Mouse (Mus musculus) layer of hippocampus, adult 9-10 months (tissue): ENCODE measurements around the gene Klhl10.

Experiments
- DNase-seq: peaks from one replicate; pipeline ENCODE4 v3.0.0; 2022; ENCODE audit warnings: low spot score

Gene Klhl10

DNA sequence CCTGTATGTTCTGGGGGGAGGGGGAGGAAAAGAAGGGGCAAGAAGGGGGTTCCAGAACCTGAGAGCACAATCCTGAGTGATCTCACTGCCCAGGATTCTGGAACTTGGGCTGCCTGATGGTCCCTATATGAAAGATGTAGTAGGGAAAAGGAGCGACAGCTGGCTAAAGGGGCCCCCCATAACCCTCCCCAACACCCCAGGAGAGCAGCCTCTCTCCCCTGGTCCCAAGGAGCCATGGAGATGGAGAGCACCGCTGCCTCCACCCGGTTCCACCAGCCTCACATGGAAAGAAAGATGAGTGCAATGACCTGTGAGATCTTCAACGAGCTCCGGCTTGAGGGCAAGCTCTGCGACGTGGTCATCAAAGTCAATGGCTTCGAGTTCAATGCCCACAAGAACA, at the start of gene Klhl10, which contains the start of gene Nt5c3b:
Gene Klhl10 (plus strand): TSS at position 121 of the 400 bp plus-strand sequence.
Gene Nt5c3b (minus strand): TSS at position 12 of the 400 bp plus-strand sequence.
- no peak for DNase-seq

DNA sequence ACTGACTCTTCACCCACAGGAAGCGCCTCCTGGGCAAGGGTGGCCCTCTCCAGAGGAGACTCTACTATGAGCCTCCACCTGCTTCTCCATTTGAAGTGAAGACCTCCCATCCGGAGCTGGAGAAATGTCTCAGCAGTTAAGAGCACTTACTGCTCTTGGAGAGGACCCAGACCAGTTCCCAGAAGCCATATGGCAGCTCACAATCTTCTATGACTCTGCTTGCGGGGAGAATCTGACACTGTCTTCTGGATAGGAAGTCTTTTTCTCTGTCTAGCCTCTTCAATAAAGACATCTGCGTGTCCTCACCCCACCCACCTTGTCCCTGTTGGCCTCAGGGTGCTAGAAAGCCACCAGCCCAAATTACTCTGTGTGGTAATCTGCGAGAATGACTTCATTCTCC, 48.8 kb upstream of the Klhl10 start:
- no peak for DNase-seq

DNA sequence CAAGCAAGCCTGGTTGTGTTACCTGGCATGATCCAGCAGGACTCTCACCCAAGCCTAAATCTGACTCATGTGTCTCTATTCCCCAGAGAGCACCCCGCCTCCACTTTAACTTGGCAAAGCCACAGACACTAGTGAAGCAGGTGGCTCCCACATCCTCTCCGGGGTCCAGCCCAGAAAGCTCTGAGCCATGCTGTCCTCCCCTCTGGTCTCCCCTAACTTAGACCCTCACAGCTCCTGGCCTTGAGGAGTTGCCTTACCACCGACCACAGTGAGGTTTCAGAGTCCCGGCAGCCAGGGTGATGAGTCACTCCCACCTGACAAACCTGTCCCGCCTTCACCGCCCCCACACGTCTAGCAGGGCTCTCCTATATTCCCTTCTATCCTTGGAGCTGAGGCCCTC, 48.0 kb upstream of the Klhl10 start:
- no peak for DNase-seq

GRCm38 (mm10) chr11:100394353-100395074, 47.2 kb upstream of the Klhl10 start:
- no peak for DNase-seq

DNA sequence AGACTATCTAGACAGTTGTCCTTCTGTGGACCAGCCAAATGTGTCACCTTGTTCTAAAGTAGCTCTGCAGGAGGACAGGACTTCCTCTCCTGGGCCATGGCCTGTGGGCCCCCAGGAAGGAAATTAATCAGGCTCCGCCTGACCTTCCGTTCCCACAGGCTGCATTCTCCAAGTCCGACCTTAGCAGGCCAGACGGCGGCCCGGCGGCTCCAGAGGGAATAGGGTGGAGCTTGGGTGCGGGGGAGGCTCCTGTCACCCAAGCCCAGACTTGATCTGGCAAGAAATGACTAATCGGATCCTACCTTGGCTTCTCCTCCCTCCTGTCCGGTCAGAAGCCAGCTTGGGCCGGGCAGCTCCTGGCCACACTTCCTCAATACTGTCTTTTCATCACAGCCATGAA, 46.5 kb upstream of the Klhl10 start:
- DNase-seq = no peak

DNA sequence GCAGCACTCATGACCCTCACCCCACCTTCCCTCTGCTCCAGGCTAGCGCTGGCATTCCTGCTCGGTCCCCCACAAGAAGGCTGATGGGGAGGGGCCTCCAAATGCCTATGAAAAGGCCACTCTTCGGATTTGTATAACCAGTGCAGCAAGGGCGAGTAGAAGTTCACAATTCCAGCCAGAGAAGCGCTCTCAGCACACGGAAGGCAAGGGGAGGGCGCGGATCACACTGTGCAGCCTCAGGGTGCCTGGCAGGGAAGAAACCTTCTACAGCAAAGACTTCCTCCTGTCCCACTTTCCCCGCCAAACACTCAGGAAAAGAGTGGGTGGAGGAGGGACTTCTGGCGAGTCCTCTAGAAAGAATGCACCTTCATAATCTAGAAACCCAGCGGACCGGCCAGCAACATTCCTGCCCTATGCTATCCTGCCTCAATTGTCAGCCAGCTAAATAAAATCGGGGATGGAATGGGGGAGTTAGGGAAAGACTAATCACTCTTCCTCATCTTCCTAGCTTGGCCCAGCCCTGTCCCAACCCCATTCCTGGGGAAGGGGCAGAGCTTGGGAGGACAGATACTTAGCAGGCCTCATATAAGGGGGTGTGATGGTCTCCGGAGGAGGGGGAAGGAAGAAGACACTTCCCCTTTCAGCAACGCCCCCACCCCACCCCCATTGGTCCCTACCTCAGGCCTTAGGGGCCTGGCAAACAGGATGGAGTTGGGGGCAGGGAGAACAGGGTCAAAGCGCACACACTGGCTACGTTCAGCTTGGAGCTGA, 45.7 kb upstream of the Klhl10 start:
- no peak for DNase-seq

DNA sequence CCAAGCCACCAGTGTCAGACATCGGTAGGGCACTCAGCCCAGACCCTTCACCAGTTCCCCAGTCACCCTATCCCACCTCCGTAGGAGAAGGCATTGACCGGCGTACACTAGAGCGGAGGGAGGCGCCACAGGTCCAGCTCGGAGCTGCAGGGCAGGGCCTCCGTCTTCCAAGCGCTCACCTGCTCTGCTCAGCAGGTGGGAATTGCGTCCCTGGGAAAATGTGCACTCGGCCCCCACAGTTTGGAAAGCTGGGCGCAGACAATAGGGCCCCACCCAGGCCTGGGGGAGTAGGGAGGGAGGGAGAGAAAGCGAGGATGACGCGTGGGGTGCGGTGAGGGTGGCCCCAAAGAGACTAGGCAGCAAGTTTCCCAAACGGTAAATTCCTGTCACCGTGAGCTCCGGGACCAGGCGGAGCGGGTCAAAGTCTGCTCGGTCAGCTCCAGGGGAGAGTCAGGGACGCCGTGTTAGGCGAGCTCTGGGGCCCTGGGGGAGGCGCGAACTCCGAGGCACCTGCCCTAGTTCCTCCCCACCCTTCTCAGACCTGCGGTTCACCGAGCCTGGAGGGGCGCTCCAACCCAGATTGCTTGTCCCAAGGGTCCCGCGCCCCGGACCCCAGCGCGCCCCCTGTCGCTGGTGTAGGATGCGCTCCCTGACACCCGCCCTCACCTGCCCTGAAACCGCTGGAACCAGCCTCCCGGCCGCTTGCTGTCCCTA, 44.7 kb upstream of the Klhl10 start:
- DNase-seq = no peak

DNA sequence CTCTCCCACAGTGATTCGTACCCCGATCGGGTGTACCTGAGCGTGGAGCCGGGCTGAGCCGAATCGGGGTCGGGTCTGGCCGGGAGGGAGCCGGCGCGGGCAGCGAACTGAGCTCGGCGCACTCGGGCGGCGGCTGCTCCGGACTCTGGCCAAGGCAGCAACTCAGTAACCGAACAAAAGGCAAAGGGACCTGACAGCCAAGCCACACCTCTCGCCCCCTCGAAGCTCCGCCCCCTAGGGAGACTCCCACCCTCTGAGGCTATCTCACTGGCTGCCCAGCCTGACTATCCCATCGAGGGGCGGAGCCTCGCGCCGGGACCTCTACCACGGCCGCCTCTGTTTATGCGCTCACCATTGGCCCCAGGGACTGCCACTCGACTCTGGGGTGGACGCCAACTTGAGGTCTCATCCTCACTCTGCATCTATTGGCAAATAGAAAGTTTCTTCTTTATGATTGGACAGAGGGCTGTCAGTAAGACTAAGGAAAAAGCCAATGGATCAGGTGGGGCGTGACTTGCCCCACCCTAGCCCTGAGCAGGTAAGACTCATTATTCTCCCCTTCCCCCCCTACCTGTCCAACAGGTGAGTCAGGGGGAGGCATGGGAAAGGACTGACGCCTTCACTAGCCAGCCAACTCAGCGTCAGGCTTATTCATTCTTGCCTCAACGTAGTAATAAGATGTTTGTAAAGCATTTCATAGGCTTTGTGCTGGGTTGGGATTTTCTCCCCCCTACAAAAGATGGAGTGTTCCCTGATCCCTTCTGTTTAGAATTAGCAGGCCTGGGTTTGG, 43.9 kb upstream of the Klhl10 start, which contains the start of gene Jup:
Gene Jup (minus strand): TSS at position 164 of the 790 bp plus-strand sequence.
- peak; percentile 99 for DNase-seq

- DNase-seq = no peak
Observed at GRCm38 (mm10) chr11:100398517-100398916, 43.2 kb upstream of the Klhl10 start.

- no peak for DNase-seq
Observed at GRCm38 (mm10) chr11:100399320-100399719, 42.4 kb upstream of the Klhl10 start.

DNA sequence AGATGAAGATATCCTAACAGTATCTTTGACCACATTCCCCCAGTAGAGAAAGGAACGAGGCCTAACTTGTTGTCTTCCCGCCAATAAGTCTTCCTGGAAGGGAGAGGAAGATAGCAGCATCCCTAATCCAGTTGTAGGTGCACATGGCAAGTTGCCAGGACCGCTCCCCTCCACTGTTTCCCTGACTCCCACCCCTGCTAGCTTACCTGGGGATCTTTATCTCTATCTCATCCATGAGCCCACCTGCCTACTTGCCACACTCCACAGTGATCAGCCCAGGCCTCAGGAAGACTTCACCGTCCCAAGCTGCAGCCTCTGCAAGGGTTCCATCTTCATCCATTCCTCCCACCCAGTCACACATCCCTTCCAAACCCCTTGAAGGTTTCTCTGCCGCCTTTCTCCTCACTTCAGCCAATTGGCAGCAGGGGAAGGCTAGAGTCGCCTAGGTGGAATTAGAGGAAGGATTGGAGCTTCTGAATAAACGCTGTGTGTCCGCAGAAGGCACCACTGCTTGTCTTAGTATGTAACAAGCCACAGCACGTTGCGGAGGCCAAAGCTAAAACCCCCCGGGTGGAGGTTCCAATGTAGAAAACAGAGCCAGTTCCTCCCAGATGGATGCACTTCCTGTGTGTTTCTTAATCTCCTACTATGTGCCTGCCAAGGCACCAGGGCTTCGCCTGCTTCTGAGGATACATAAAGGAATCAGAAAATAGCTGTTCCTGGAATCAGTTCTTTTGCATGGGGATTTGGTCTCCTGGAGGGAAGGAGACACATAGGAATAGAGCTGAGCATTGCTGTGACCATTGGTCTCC, 41.8 kb upstream of the Klhl10 start:
- DNase-seq = no peak

- no peak for DNase-seq
Observed at GRCm38 (mm10) chr11:100400842-100401241, 40.9 kb upstream of the Klhl10 start.

GRCm38 (mm10) chr11:100402240-100402639, 39.5 kb upstream of the Klhl10 start:
- DNase-seq = no peak

DNA sequence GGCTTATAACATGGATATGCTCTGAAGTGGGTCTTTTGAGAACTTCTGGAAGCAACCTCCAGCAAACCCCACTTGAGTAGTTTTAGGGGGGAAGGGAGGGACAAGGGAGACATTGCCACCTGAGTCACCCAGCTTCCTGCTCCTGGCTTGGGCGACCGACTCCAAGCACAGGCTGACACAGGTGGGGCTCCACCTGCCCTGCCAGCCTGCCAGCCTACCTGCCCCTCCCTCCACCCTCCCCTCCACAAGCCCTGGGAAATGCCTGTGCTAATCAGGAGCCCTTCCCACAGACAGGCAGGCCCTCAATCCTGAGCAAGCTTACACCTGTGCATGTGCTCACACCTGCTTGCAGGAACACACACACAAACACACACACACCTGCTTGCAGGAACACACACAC, 39.0 kb upstream of the Klhl10 start:
- DNase-seq = no peak

DNA sequence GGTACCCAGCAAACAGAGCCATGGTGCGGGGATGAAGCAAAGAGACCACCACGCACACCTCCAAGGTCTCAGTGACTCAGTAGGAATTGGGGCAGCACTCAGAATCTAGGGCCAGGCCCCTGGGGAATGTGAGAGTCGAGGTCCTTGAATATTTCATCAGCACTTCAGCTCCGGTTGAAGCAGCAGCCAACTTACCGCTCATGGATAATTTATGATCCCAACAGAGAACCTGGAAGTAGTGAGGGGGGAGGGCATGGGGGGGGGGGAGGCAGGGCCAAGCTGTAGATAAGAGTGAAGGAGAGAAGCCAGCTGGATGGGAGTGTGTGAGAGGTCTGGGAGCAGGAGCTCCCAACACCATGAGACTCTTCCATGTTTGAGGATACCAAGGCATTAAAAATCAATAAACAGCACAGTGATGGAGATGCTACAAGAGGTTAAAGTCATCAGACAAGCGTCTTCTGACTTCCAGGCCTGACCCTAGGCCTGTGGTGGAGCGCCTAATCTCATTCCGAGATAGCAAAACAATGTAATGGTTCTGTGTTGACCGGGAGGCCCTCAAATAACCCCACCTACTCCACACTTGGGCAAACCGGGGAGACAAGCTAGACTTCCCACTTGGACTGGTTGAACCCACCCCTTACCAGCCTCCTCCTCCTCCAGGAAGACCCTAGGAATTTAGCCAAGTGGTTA, 38.1 kb upstream of the Klhl10 start:
- no peak for DNase-seq

DNA sequence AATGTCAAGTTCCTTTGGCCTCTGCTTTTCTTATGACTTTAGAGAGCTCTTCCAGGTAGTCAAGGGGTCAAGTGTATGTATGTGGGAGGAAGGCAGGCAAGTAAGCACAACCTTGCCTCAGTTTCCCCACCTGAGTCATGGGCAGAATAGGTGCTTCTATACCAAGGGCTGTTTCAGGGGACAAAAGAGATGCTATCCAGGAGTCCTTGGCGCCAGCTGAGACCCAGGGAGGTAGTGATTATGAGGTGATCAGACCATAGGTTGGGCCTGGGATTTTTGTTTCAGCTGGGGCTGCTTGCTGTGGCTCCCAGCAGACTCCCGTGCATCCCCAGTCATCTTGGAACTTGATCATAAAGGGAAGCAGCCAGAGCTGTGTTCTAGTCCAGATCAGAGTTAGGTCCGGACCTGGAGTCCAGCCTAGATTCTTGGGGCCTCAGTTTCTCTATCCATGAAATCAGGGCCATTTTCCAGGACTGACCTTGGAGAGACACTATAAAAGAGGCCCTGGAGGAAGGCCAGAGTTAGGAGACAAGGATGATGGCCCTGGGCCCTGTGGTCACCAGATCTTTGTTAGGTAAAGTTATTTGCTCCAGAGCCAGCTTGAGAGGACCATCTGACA, 37.2 kb upstream of the Klhl10 start:
- no peak for DNase-seq

- DNase-seq = no peak
Observed at GRCm38 (mm10) chr11:100406273-100406672, 35.4 kb upstream of the Klhl10 start.

DNA sequence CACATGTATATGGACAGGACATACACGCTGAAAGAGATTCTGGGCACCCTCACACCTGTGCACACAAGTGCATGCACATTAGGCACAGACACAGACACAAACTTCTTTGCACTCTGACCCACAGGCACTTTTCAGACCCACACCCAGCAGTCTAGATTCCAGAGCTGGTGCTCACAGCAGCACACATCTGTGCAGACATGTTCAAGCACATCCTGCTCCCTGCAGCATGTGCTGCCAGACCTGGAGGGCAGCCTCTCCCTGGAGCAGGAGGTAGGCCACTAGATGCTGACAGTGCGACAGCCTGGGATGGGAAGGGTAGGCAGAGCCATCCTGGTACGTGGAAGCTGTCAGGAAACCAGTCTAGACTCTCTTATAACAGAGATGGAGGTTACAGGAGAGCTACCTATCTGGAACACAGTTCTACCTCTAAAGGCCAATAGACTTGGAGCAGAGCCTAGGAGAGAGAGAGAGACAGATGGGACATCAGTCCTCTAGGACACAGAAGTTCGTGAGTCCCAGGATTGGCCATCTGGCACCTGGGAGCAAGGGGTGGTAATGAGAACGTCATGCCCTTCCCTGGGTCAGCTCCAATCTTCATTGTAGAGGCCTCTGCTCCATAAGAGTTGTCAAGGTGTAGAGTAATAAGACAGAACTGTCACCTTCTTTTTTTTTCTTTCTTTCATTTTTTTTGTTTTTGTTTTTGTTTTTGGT, 34.6 kb upstream of the Klhl10 start:
- DNase-seq = no peak
